Mouse (Mus musculus): Measurements from ENCODE around the gene Tub. TPM values are rescaled to one million over a fixed set of nuclear protein-coding genes. Genes with fewer than 3 reads are reported as not detected.

Tub gene
- polyA plus RNA-seq, 1 experiment from 2014 or later = 0.06 TPM

GRCm38 (mm10) chr7:109012998-109013625 lies 63.0 kb downstream of the Tub start:
- H3K4me2 ChIP-seq = no peak overlapping the region
- no peaks in the 10 kb centered on the region for H3K36me3 ChIP-seq
- H3K4me1 ChIP-seq (replicated peaks) = no peaks in the 10 kb centered on the region
- no peaks in the 10 kb centered on the region for H3K9me3 ChIP-seq (replicated peaks)
- ATAC-seq (ENCODE audit: low read depth) (no peak), DNase-seq (no peak)
- H3K27me3 ChIP-seq = peaks cover 49% of the 10 kb centered on the region
- H3K27ac ChIP-seq = no peak overlapping the region
- H3K9ac ChIP-seq = no peak overlapping the region
- no peak overlapping the region for H3K4me3 ChIP-seq (replicated peaks)
- WGBS (ENCODE audit: insufficient replicate concordance) = 41% methylated on average over 4 of the region's 4 CpGs

GRCm38 (mm10) chr7:109014851-109015250 lies 64.7 kb downstream of the Tub start:
- no peak overlapping the region for H3K9ac ChIP-seq
- WGBS (ENCODE audit: insufficient replicate concordance) = 53% methylated on average over 7 of the region's 7 CpGs
- no peak overlapping the region for H3K4me3 ChIP-seq (replicated peaks)
- H3K9me3 ChIP-seq (replicated peaks) = no peaks in the 10 kb centered on the region
- H3K27me3 ChIP-seq = peaks cover 36% of the 10 kb centered on the region
- no peak for ATAC-seq (ENCODE audit: low read depth)
- H3K4me1 ChIP-seq (replicated peaks) = no peaks in the 10 kb centered on the region
- H3K4me2 ChIP-seq = no peak overlapping the region
- no peak overlapping the region for H3K27ac ChIP-seq
- H3K36me3 ChIP-seq = no peaks in the 10 kb centered on the region
- no peak for DNase-seq

- ATAC-seq (ENCODE audit: low read depth) = no peak
- H3K4me1 ChIP-seq (replicated peaks) = no peaks in the 10 kb centered on the region
- H3K9ac ChIP-seq = no peak overlapping the region
- peaks cover 20% of the 10 kb centered on the region for H3K27me3 ChIP-seq
- H3K4me3 ChIP-seq (replicated peaks) = no peak overlapping the region
- no peak for DNase-seq
- no peak overlapping the region for H3K4me2 ChIP-seq
- H3K36me3 ChIP-seq = no peaks in the 10 kb centered on the region
- 55% methylated on average over 5 of the region's 5 CpGs for WGBS (ENCODE audit: insufficient replicate concordance)
- no peaks in the 10 kb centered on the region for H3K9me3 ChIP-seq (replicated peaks)
- H3K27ac ChIP-seq = no peak overlapping the region
Measured at GRCm38 (mm10) chr7:109016378-109016923, 66.3 kb downstream of the Tub start.

- no peak overlapping the region for H3K27ac ChIP-seq
- no peaks in the 10 kb centered on the region for H3K4me1 ChIP-seq (replicated peaks)
- no peak for ATAC-seq (ENCODE audit: low read depth)
- H3K27me3 ChIP-seq = no peaks in the 10 kb centered on the region
- H3K9ac ChIP-seq = no peak overlapping the region
- WGBS (ENCODE audit: insufficient replicate concordance) = 71% methylated on average over 7 of the region's 7 CpGs
- no peak overlapping the region for H3K4me3 ChIP-seq (replicated peaks)
- no peaks in the 10 kb centered on the region for H3K9me3 ChIP-seq (replicated peaks)
- DNase-seq = no peak
- H3K4me2 ChIP-seq = no peak overlapping the region
- no peaks in the 10 kb centered on the region for H3K36me3 ChIP-seq
Measured at GRCm38 (mm10) chr7:109019243-109019642, 69.1 kb downstream of the Tub start.

- Histone ChIP-seq H3K36me3 (no peaks in the 10 kb centered on the region), H3K4me1 (replicated peaks) (no peaks in the 10 kb centered on the region), H3K4me2 (no peak overlapping the region), H3K9me3 (replicated peaks) (no peaks in the 10 kb centered on the region), H3K27me3 (no peaks in the 10 kb centered on the region), H3K27ac (no peak overlapping the region), H3K4me3 (replicated peaks) (no peak overlapping the region), H3K9ac (no peak overlapping the region)
- WGBS (ENCODE audit: insufficient replicate concordance) = 13% methylated on average over 3 of the region's 3 CpGs
- peak; percentile 10 for DNase-seq
- peak; percentile 38; the same call in 1 of the 2 replicates for ATAC-seq (ENCODE audit: low read depth)
Measured at GRCm38 (mm10) chr7:109021428-109021827, 71.3 kb downstream of the Tub start.

- Histone ChIP-seq H3K36me3 (no peaks in the 10 kb centered on the region), H3K9ac (no peak overlapping the region), H3K4me1 (replicated peaks) (no peaks in the 10 kb centered on the region), H3K27me3 (no peaks in the 10 kb centered on the region), H3K4me2 (no peak overlapping the region), H3K9me3 (replicated peaks) (no peaks in the 10 kb centered on the region), H3K27ac (no peak overlapping the region), H3K4me3 (replicated peaks) (no peak overlapping the region)
- ATAC-seq (ENCODE audit: low read depth) (no peak), DNase-seq (no peak)
- 63% methylated on average over 7 of the region's 7 CpGs for WGBS (ENCODE audit: insufficient replicate concordance)
Measured at GRCm38 (mm10) chr7:109025743-109026142, 75.6 kb downstream of the Tub start.

GRCm38 (mm10) chr7:109026976-109027375 lies 76.8 kb downstream of the Tub start:
- H3K27ac ChIP-seq = no peak overlapping the region
- WGBS (ENCODE audit: insufficient replicate concordance) = 71% methylated on average over 9 of the region's 9 CpGs
- no peaks in the 10 kb centered on the region for H3K9me3 ChIP-seq (replicated peaks)

GRCm38 (mm10) chr7:109027721-109028120 lies 77.6 kb downstream of the Tub start:
- 88% methylated on average over 7 of the region's 7 CpGs for WGBS (ENCODE audit: insufficient replicate concordance)
- no peaks in the 10 kb centered on the region for H3K27me3 ChIP-seq

More at GRCm38 (mm10) chr7:109026976-109027375, 76.8 kb downstream of the Tub start:
- H3K4me2 ChIP-seq = no peak overlapping the region
- no peaks in the 10 kb centered on the region for H3K27me3 ChIP-seq
- no peaks in the 10 kb centered on the region for H3K36me3 ChIP-seq
- ATAC-seq (ENCODE audit: low read depth) (no peak), DNase-seq (no peak)
- H3K4me3 ChIP-seq (replicated peaks) = no peak overlapping the region
- H3K4me1 ChIP-seq (replicated peaks) = no peaks in the 10 kb centered on the region
- H3K9ac ChIP-seq = no peak overlapping the region

GRCm38 (mm10) chr7:109028204-109028603 lies 78.1 kb downstream of the Tub start:
- Histone ChIP-seq H3K36me3 (no peaks in the 10 kb centered on the region), H3K4me3 (replicated peaks) (no peak overlapping the region), H3K4me2 (no peak overlapping the region), H3K4me1 (replicated peaks) (no peaks in the 10 kb centered on the region), H3K9ac (no peak overlapping the region), H3K9me3 (replicated peaks) (no peaks in the 10 kb centered on the region), H3K27ac (no peak overlapping the region), H3K27me3 (no peaks in the 10 kb centered on the region)
- no peak for ATAC-seq (ENCODE audit: low read depth)
- DNase-seq = no peak
- WGBS (ENCODE audit: insufficient replicate concordance) = 28% methylated on average over 6 of the region's 6 CpGs

More at GRCm38 (mm10) chr7:109027721-109028120, 77.6 kb downstream of the Tub start:
- Histone ChIP-seq H3K4me1 (replicated peaks) (no peaks in the 10 kb centered on the region), H3K4me2 (no peak overlapping the region), H3K27ac (no peak overlapping the region), H3K36me3 (no peaks in the 10 kb centered on the region), H3K4me3 (replicated peaks) (no peak overlapping the region), H3K9ac (no peak overlapping the region), H3K9me3 (replicated peaks) (no peaks in the 10 kb centered on the region)
- no peak for DNase-seq
- ATAC-seq (ENCODE audit: low read depth) = no peak

GRCm38 (mm10) chr7:109029961-109030465 lies 79.9 kb downstream of the Tub start:
- Histone ChIP-seq H3K9ac (no peak overlapping the region), H3K27me3 (no peaks in the 10 kb centered on the region), H3K4me1 (replicated peaks) (no peaks in the 10 kb centered on the region), H3K9me3 (replicated peaks) (no peaks in the 10 kb centered on the region), H3K36me3 (no peaks in the 10 kb centered on the region), H3K4me2 (no peak overlapping the region), H3K27ac (no peak overlapping the region), H3K4me3 (replicated peaks) (no peak overlapping the region)
- DNase-seq = no peak
- ATAC-seq (ENCODE audit: low read depth) = no peak
- WGBS (ENCODE audit: insufficient replicate concordance) = 65% methylated on average over 6 of the region's 6 CpGs

GRCm38 (mm10) chr7:109031331-109031730 lies 81.2 kb downstream of the Tub start:
- 54% methylated on average over 3 of the region's 3 CpGs for WGBS (ENCODE audit: insufficient replicate concordance)
- Histone ChIP-seq H3K27me3 (no peaks in the 10 kb centered on the region), H3K4me2 (no peak overlapping the region), H3K4me3 (replicated peaks) (no peak overlapping the region), H3K9ac (no peak overlapping the region), H3K27ac (no peak overlapping the region), H3K36me3 (no peaks in the 10 kb centered on the region), H3K4me1 (replicated peaks) (no peaks in the 10 kb centered on the region), H3K9me3 (replicated peaks) (no peaks in the 10 kb centered on the region)
- DNase-seq (no peak), ATAC-seq (ENCODE audit: low read depth) (no peak)

GRCm38 (mm10) chr7:109032054-109032453 lies 81.9 kb downstream of the Tub start:
- Histone ChIP-seq H3K4me1 (replicated peaks) (no peaks in the 10 kb centered on the region), H3K27ac (no peak overlapping the region), H3K9ac (no peak overlapping the region), H3K36me3 (no peaks in the 10 kb centered on the region), H3K4me3 (replicated peaks) (no peak overlapping the region), H3K4me2 (no peak overlapping the region), H3K27me3 (no peaks in the 10 kb centered on the region), H3K9me3 (replicated peaks) (no peaks in the 10 kb centered on the region)
- ATAC-seq (ENCODE audit: low read depth) (no peak), DNase-seq (no peak)
- 53% methylated on average over 2 of the region's 2 CpGs for WGBS (ENCODE audit: insufficient replicate concordance)

Measured in liver, embryonic 13.5 days (tissue).